Mouse (Mus musculus) hindbrain, embryonic 10.5 days (tissue): Measurements from ENCODE around the gene Xlr3c. TPM values are rescaled to one million over a fixed set of nuclear protein-coding genes. Genes with fewer than 3 reads are reported as not detected.
"Not testable (repeated sequence)": the region's sequence is repeated elsewhere in the genome, so short reads cannot be mapped to it uniquely, and the experiment has no call there.

ENCODE experiments used
- DNase-seq: peaks from one replicate; pipeline ENCODE4 v3.0.0-alpha.2; 2017; ENCODE audit warnings: low spot score
- H3K27ac ChIP-seq: fragments of 300-500 bp; sonication (generic); 2 replicates; pipeline ENCODE4 v1.5.1; 2016; ENCODE audit warnings: mild to moderate bottlenecking, moderate library complexity
- H3K27me3 ChIP-seq: fragments of 300-500 bp; sonication (generic); 2 replicates; pipeline ENCODE4 v1.6.1; 2016; ENCODE audit warnings: mild to moderate bottlenecking; ENCODE audit not compliant: poor library complexity, insufficient read depth, severe bottlenecking
- H3K36me3 ChIP-seq: fragments of 300-500 bp; sonication (generic); 2 replicates; pipeline ENCODE4 v1.6.1; 2016; ENCODE audit warnings: mild to moderate bottlenecking, moderate library complexity
- H3K4me1 ChIP-seq: fragments of 300-500 bp; sonication (generic); replicated peaks from 2 replicates; pipeline ENCODE4 v1.6.1; 2016; ENCODE audit warnings: mild to moderate bottlenecking
- H3K4me3 ChIP-seq: fragments of 300-500 bp; sonication (generic); 2 replicates; pipeline ENCODE4 v1.5.1; 2016; ENCODE audit warnings: mild to moderate bottlenecking, moderate library complexity
- H3K9me3 ChIP-seq: fragments of 300-500 bp; sonication (generic); 2 replicates; pipeline ENCODE4 v1.6.1; 2016; ENCODE audit warnings: mild to moderate bottlenecking, moderate library complexity
- WGBS: fragments of 180-500 bp; shearing (Covaris S2); methylation state at CpG from one replicate; pipeline ENCODE4 v1.1.7; 2016; 5-methylcytosine and 5-hydroxymethylcytosine counted together
- polyA plus RNA-seq: library from polyadenylated mRNA; unstranded; fragments of >200 nt; fragmentation: Nextera tagmentation; extraction: Ambion mirVana; gene quantifications from 2 replicates; pipeline ENCODE4 v1.2.1, GENCODE M21; 2016

The Xlr3c gene
- polyA plus RNA-seq = 0.20 and 0.30 TPM in 2 replicates

DNA sequence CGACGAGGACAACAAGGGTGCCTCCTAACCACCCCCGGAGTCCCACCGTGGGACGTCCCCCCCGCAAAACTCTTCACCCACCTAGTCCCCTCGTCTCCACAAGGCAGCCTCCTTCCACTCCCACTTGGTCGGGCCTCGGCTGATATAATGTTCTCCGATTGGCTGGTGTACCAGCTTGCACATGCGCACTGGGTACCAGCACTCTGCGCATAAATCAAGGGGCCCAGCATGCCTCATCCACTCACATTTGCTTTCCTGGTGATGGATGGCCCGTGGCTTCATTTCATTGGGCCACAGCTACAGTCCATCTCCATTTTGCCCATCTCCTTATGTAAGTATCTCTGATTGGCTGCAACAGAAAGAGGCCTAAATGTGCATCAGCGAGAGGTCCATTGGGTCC, at the start of gene Xlr3c:
TSS of gene Xlr3c (minus strand) at position 121 of the 400 bp plus-strand sequence.
- 88% methylated on average over 14 of the region's 14 CpGs for WGBS

DNA sequence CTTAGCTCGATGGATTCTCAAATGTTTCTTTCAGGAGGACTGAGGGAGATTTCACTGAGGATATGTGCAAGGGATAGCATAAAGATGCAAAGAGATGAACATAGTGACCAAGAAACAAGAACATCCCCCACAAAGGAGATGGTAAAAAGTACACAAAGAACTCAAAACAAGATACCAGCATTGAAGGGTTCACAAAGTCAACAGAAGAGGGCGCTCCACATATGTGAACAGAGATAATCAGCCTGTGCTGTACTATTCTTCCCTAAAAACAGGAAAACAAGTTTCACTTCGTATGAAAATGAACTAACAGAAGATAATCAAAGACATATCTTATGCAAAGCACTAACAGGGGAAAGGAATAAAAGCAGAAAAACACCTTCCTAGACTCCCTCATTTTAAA, 47.3 kb upstream of the Xlr3c start:
- no peak overlapping the region for H3K27ac ChIP-seq
- no peaks in the 10 kb centered on the region for H3K4me1 ChIP-seq
- H3K36me3 ChIP-seq = no peaks in the 10 kb centered on the region
- no peaks in the 10 kb centered on the region for H3K27me3 ChIP-seq
- 45% methylated on average over 3 of the region's 3 CpGs for WGBS
- H3K4me3 ChIP-seq = no peak overlapping the region
- H3K9me3 ChIP-seq = no peaks in the 10 kb centered on the region
- no peak for DNase-seq

More for the DNA sequence above, at the start of gene Xlr3c:
- DNase-seq, H3K36me3 ChIP-seq, H3K4me1 ChIP-seq, H3K4me3 ChIP-seq, H3K27ac ChIP-seq, H3K27me3 ChIP-seq, H3K9me3 ChIP-seq: not testable (repeated sequence)

DNA sequence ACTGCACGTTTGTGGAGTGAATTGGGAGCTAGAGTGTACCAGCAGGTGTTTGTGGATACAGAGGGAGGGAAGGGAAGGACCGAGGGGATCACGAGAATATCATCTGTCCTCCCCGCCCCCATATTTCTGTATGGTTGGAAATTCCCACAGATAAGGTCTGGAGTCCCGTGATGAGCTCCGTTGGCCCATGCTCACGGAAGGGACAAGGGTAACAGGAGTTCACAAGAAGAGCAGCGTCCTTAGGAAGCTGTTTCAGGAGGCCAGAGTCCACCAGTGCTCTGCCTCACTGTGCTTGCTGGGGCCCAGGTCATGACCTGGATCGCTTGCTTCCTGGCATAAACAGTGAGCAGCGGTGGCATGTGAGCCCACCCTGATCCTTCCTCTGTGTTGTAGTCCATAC, 30.6 kb upstream of the Xlr3c start:
- 72% methylated on average over 10 of the region's 10 CpGs for WGBS

DNA sequence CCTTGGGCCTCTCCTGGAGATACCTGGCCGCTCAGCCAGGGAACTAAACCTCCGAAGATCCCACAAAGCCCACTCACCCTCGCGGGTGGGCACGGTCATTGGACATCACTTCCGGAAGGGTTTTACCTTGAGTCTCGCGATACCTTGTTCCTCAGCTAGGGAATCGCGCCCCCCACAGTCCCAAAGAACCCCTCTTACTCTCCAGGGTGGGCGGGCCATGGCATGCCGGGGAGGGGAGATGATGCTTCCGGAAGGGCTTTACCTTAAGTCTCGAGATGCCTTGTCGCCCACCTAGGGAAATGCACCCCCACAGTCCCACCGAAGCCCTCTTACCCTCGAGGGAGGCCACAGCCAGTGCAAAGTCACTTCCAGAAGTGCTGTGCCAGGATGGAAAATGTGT, 27.7 kb upstream of the Xlr3c start, which contains the start of the genes Xlr5a and Xlr5c:
TSS of gene Xlr5a (minus strand) at position 101 of the 400 bp plus-strand sequence.
TSS of gene Xlr5c (minus strand) at position 101 of the 400 bp plus-strand sequence.
- not testable (repeated sequence) for H3K4me3 ChIP-seq, H3K27ac ChIP-seq, DNase-seq, H3K27me3 ChIP-seq, H3K9me3 ChIP-seq, H3K4me1 ChIP-seq, H3K36me3 ChIP-seq
- 95% methylated on average over 15 of the region's 17 CpGs for WGBS

More for the DNA sequence above, 30.6 kb upstream of the Xlr3c start:
- H3K27ac ChIP-seq, DNase-seq, H3K36me3 ChIP-seq, H3K4me1 ChIP-seq, H3K9me3 ChIP-seq, H3K4me3 ChIP-seq, H3K27me3 ChIP-seq: not testable (repeated sequence)

DNA sequence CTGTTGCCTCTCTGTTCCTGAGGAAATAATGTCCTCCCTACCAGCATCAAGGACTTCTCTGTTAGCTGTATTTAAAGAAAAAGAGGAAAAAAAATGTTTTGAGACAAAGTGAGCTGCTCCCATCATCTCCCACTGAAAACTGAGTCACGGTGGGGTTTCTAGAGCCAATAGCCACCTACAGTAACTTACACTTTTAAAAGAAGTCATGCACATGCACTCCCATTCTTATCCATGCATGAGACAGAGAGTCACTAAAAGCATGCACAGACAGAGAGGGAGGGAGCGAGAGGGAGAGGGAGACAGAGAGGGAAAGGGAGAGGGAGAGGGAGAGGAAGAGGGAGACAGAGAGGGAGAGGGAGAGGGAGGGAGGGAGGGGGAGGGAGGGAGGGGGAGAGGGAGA, 2.8 kb downstream of the Xlr3c start:
- 79% methylated on average over 1 of the region's 2 CpGs for WGBS
- not testable (repeated sequence) for H3K4me1 ChIP-seq

DNA sequence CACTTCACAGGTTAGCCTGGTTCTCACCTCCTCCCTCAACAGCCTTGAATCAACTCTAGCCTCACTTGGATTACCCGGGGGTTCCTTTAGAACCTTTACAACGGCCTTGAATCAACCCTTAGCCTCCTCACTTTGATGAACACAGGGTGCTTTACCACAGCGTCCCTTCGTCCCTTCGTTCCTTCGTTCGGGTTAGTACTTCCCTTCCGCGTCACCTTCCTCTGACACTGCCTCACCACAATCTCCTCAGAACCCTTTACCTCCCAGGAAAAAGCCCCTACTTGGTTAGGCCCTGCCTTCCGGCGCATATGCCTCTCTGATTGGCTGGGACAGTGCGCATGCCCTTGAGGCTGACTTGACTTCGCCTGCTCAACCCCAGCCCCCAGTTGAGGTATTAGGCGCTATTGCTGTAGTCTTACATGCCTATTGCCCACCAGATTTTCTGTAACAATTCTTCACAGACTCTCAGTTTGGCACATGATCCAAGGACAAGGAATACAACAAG, 22.3 kb downstream of the Xlr3c start, which contains the start of gene Xlr4c:
TSS of gene Xlr4c (minus strand) at position 310 of the 505 bp plus-strand sequence.
- H3K4me1 ChIP-seq, H3K27ac ChIP-seq, H3K9me3 ChIP-seq, H3K4me3 ChIP-seq, H3K27me3 ChIP-seq, H3K36me3 ChIP-seq, DNase-seq: not testable (repeated sequence)
- WGBS = 88% methylated on average over 14 of the region's 14 CpGs

More for the DNA sequence above, 2.8 kb downstream of the Xlr3c start:
- not testable (repeated sequence) for H3K27ac ChIP-seq, H3K9me3 ChIP-seq, H3K4me3 ChIP-seq, H3K36me3 ChIP-seq, H3K27me3 ChIP-seq, DNase-seq

DNA sequence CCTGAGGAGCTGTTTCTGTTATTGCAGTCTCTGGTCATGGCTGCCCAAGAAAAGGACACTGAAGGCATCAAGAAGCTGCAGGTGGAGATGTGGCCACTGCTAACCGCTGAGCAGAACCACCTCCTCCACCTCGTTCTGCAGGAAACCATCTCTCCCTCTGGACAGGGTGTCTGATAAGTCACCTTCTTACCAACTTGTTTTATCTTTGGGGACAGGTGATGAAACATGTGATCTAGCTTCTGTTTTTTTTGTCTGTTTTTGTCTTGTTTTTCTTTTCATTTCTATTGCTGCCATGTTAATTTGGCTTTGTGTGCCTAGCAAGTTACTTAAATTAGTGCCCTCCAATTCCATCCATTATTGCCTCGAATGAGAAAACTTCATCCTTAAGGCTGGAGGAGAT, 35.9 kb downstream of the Xlr3c start:
- H3K4me3 ChIP-seq = peak overlapping the region; percentile 72
- DNase-seq = no peak
- H3K36me3 ChIP-seq = no peaks in the 10 kb centered on the region
- H3K27me3 ChIP-seq = peaks cover 10% of the 10 kb centered on the region
- peak overlapping the region; percentile 89 for H3K27ac ChIP-seq
- peaks cover 4% of the 10 kb centered on the region; the same call in 1 of the 2 replicates for H3K9me3 ChIP-seq
- 0 out of 2 replicates have a peak, but pooled peaks cover 7% of the 10 kb centered on the region for H3K4me1 ChIP-seq
- WGBS = 39% methylated on average over 3 of the region's 3 CpGs

DNA sequence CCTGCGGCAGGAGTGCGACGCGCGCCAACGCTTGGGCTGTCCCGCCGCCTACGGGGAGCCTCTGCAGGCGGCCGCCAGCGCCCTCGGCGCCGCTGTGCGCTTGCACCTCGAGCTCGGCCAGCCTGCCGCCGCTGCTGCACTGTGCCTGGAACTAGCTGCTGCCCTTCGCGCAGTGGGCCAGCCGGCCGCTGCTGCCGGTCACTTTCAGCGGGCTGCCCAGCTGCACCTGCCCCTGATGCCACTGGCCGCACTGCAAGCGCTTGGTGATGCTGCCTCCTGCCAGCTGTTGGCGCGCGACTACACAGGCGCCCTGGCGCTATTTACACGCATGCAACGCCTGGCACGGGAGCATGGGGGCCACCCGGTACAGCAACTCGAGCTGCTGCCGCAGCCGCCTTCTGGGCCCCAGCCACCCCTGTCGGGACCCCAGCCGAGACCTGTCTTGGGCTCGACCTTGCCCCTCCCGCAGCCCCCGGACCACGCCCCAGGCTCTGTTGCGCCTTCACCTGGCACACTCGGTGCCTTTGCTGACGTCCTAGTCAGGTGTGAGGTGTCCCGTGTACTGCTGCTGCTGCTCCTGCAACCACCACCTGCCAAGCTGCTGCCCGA, 36.5 kb downstream of the Xlr3c start:
- Histone ChIP-seq H3K4me3 (peak overlapping the region; percentile 72), H3K36me3 (no peaks in the 10 kb centered on the region), H3K9me3 (peaks cover 4% of the 10 kb centered on the region; the same call in 1 of the 2 replicates), H3K4me1 (0 out of 2 replicates have a peak, but pooled peaks cover 7% of the 10 kb centered on the region), H3K27ac (peak overlapping the region; percentile 89), H3K27me3 (peaks cover 10% of the 10 kb centered on the region)
- 16% methylated on average over 51 of the region's 51 CpGs for WGBS
- peak; percentile 36 for DNase-seq

DNA sequence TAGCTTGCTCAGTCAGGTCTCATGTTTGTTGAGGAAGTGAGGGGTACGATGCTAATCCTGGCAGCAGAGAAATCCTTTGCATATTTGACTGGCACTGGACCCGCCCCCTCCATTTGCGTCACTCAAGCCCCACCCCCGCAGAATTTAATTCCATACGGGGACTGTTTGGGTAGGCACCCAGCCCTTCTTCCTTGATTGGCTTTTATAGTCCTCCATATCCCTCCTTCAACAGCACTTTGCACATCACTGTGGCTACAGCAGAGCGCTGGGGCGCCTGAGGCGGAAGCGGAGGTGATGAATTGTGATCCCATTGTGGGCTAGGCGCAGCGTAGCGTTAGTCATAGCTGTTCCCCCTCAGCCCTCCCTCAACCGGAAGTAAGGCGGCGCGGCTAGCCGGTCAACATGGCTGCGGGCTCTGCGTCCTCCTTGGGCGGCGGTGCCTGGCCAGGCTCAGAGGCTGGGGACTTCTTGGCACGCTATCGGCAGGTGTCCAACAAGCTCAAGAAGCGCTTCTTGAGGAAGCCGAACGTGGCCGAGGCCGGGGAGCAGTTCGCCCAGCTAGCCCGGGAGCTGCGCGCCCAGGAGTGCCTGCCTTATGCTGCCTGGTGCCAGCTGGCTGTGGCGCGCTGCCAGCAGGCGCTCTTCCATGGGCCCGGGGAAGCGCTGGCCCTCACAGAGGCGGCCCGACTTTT, 37.1 kb downstream of the Xlr3c start, which contains the start of gene F8a:
TSS of gene F8a (plus strand) at position 378 of the 692 bp plus-strand sequence.
- DNase-seq = peak; percentile 83
- H3K27me3 ChIP-seq = peaks cover 10% of the 10 kb centered on the region
- peak within 1 kb of the TSS; percentile 89 for H3K27ac ChIP-seq
- no peaks in the 10 kb centered on the region for H3K36me3 ChIP-seq
- H3K4me1 ChIP-seq = 0 out of 2 replicates have a peak, but pooled peaks cover 7% of the 10 kb centered on the region
- peaks cover 4% of the 10 kb centered on the region; the same call in 1 of the 2 replicates for H3K9me3 ChIP-seq
- peak within 1 kb of the TSS; percentile 72 for H3K4me3 ChIP-seq
- WGBS = 18% methylated on average over 39 of the region's 39 CpGs

DNA sequence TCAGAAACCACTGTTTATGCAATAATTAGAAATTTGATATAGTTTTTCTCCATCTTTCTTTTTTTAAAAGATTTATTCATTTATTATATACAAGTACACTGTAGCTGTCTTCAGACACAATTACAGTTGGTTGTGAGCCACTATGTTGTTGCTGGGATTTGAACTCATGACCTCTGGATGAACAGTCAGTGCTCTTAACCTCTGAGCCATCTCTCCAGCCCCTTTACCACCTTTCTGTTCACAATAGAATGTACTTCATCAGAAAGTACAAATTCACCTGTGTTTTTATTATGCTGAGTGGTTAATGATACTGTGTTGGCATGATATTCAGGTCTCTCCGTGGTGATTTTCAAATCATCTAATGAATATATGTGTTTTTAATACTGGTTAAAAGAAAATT, 39.8 kb downstream of the Xlr3c start:
- 61% methylated on average over 1 of the region's 1 CpGs for WGBS
- H3K27me3 ChIP-seq = peaks cover 10% of the 10 kb centered on the region
- H3K27ac ChIP-seq = no peak overlapping the region
- H3K4me1 ChIP-seq = 0 out of 2 replicates have a peak, but pooled peaks cover 7% of the 10 kb centered on the region
- H3K9me3 ChIP-seq = peaks cover 4% of the 10 kb centered on the region; the same call in 1 of the 2 replicates
- no peak for DNase-seq
- no peaks in the 10 kb centered on the region for H3K36me3 ChIP-seq
- no peak overlapping the region for H3K4me3 ChIP-seq

DNA sequence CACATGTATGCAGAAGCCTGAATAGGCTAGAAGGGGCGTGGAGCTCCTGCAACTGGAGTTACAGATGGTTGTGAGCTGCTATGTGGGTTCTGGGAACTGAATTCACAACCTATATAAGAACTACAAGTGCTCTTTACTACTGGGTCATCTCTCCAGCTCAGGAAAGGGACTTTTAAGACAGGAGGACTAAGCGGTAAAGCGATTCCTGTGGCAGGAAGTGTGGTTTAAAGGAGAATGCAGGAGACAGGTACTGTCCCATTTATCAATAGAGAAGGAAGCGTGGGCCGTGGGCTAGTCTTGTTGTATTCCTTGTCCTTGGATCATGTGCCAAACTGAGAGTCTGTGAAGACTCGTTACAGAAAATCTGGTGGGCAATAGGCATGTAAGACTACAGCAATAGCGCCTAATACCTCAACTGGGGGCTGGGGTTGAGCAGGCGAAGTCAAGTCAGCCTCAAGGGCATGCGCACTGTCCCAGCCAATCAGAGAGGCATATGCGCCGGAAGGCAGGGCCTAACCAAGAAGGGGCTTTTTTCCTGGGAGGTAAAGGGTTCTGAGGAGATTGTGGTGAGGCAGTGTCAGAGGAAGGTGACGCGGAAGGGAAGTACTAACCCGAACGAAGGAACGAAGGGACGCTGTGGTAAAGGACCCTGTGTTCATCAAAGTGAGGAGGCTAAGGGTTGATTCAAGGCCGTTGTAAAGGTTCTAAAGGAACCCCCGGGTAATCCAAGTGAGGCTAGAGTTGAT, 51.2 kb downstream of the Xlr3c start, which contains the start of gene Xlr4b:
TSS of gene Xlr4b (plus strand) at position 515 of the 746 bp plus-strand sequence.
- H3K4me3 ChIP-seq, DNase-seq, H3K4me1 ChIP-seq, H3K27ac ChIP-seq, H3K36me3 ChIP-seq, H3K9me3 ChIP-seq, H3K27me3 ChIP-seq: not testable (repeated sequence)
- WGBS = 83% methylated on average over 19 of the region's 19 CpGs
